Mouse (Mus musculus) midbrain, embryonic 12.5 days (tissue): ENCODE data around the gene Ccdc171. TPM values are rescaled to one million over a fixed set of nuclear protein-coding genes. Genes with fewer than 3 reads are reported as not detected.

Source experiments
- ATAC-seq: fragments of 200-750 bp; cut with Nextera tagmentation; 2 replicates; pipeline ENCODE4 v1.8.0; 2017; ENCODE audit warnings: low read depth, moderate TSS enrichment, moderate library complexity; ENCODE audit not compliant: low FRiP score
- H3K27ac ChIP-seq: fragments of 300-500 bp; sonication (generic); replicated peaks from 2 replicates; pipeline ENCODE4 v1.5.1; 2016; ENCODE audit warnings: mild to moderate bottlenecking
- H3K27me3 ChIP-seq: fragments of 300-500 bp; sonication (generic); 2 replicates; pipeline ENCODE4 v1.6.1; 2016; ENCODE audit warnings: mild to moderate bottlenecking
- H3K36me3 ChIP-seq: fragments of 300-500 bp; sonication (generic); 2 replicates; pipeline ENCODE4 v1.6.1; 2016
- H3K4me1 ChIP-seq: fragments of 300-500 bp; sonication (generic); 2 replicates; pipeline ENCODE4 v1.6.1; 2016
- H3K4me2 ChIP-seq: fragments of 300-500 bp; sonication (generic); replicated peaks from 2 replicates; pipeline ENCODE4 v1.6.1; 2016; ENCODE audit warnings: mild to moderate bottlenecking, moderate library complexity
- H3K4me3 ChIP-seq: fragments of 300-500 bp; sonication (generic); 2 replicates; pipeline ENCODE4 v1.5.1; 2016; ENCODE audit warnings: mild to moderate bottlenecking
- H3K9ac ChIP-seq: fragments of 300-500 bp; sonication (generic); replicated peaks from 2 replicates; pipeline ENCODE4 v1.6.1; 2016; ENCODE audit warnings: mild to moderate bottlenecking, moderate library complexity
- H3K9me3 ChIP-seq: fragments of 300-500 bp; sonication (generic); 2 replicates; pipeline ENCODE4 v1.6.1; 2016; ENCODE audit warnings: mild to moderate bottlenecking
- WGBS: fragments of 180-500 bp; shearing (Covaris S2); methylation state at CpG from one replicate; pipeline ENCODE4 v1.1.7; 2016; 5-methylcytosine and 5-hydroxymethylcytosine counted together
- polyA plus RNA-seq: library from polyadenylated mRNA; unstranded; fragments of >200 nt; fragmentation: Nextera tagmentation; extraction: Ambion mirVana; gene quantifications from 2 replicates; pipeline ENCODE4 v1.2.1, GENCODE M21; 2016

Ccdc171 gene
- polyA plus RNA-seq, 1 experiment from 2014 or later: 6.3 TPM

DNA sequence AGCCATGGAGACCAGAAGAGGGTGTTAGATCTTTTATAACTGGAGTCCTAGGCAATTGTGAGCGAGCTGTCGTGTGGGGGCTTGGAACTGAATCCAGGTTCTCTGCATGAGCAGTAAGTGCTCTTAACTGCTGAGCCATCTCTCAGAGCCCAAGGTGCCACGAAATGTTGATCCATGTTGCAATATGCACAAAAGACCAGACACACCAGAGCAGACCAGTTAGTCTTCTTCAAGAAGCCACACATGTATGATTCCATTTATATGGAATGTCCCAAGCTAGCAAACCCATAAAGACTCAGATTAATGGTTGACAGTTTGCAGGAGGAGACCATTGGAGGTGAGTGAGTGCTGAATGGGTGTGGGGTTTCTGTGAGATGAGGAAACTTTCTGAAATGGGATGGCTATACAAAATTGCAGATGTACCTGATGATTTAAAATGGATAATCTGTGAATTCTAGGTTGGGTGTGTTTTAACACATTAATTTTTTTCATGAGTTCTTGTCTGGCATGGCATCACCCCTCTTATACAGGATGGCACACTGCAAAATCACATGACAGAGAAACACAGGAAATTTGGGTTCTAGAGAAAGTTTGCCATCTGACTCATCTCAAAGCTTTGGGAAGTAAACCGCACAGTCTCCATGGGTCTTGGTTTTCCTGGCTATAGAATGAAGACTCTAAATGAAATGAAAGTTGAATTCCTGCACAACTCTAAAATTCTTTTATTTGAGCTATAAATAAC lies 304.5 kb downstream of the Ccdc171 start:
- H3K36me3 ChIP-seq: no peaks in the 10 kb centered on the region
- ATAC-seq: no peak
- H3K4me3 ChIP-seq: no peak overlapping the region
- H3K4me1 ChIP-seq: no peaks in the 10 kb centered on the region
- no peak overlapping the region for H3K4me2 ChIP-seq
- H3K27ac ChIP-seq: no peak overlapping the region
- H3K9me3 ChIP-seq: no peaks in the 10 kb centered on the region
- H3K9ac ChIP-seq: no peak overlapping the region
- no peaks in the 10 kb centered on the region for H3K27me3 ChIP-seq
- WGBS: 88% methylated on average over 4 of the region's 4 CpGs

DNA sequence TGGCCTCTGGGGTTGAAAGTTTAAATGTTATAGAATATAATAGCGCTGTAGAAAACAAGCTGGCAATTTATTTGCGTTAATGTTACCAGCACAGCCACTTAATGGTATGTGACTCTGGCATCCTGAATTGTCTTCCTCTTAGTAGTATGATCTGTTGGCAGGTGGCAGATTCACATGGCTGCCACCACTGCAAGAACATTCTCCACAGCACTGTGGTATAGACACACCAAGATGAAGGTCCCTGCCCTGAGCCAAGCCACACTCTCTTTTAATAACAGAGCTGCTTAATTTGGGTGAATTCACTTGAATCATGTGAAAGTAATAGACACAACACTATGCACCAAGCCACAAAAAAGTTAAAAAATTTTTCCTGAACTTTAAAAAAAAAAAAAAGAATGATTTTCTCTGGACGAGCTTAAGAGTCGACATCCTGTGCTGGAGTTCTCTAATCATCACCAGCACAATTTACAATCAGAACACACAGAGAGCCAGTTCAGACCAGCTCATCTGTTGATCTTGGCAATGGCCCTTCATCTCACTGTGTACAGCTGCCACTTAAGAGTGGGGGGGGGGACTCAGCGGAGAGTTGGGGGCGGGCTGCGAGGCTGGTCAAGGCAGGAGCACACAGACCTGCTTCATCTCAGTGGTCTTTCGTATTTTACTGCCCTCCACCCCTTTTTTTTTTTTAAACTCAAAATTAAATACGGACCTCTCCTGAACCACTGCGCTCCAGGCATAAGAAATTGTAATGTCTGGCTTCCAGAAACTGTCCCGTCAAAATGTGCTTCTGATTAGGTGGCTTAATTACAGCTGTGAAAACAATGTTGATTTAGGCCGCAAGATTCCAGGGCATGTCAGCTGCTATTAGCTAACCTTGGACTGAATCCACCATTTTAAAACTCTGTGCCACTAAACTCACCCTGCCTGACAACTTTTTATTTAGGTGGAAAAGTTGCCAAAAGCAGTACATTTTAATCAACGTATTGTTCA lies 305.8 kb downstream of the Ccdc171 start:
- Histone ChIP-seq H3K4me3 (no peak overlapping the region), H3K27me3 (no peaks in the 10 kb centered on the region), H3K4me2 (no peak overlapping the region), H3K36me3 (no peaks in the 10 kb centered on the region), H3K9ac (no peak overlapping the region), H3K27ac (no peak overlapping the region), H3K9me3 (no peaks in the 10 kb centered on the region), H3K4me1 (no peaks in the 10 kb centered on the region)
- ATAC-seq: peak; percentile 58; the same call in 1 of the 2 replicates
- WGBS: 68% methylated on average over 13 of the region's 13 CpGs

DNA sequence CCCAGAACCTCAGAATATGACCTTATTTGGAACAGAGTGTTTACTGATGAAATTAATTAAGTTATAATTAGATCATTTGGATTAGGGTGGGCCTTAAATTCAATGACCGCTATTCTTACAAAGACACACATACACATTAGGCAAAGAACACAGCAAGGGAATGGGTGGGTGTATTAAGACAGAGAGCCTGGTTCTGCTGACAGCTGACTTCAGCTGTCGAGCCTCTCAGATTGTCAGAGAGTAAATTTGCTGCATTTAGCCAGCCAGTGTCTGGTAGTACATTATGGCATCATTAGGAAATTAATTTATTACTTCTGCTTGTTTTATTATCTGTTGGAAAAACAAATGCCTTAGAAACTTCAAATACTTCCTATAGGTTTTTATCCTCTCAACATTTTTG lies 313.7 kb downstream of the Ccdc171 start:
- H3K4me3 ChIP-seq: no peak overlapping the region
- no peak overlapping the region for H3K4me2 ChIP-seq
- no peak overlapping the region for H3K9ac ChIP-seq
- no peaks in the 10 kb centered on the region for H3K4me1 ChIP-seq
- no peaks in the 10 kb centered on the region for H3K36me3 ChIP-seq
- no peak for ATAC-seq
- 83% methylated on average over 2 of the region's 2 CpGs for WGBS
- H3K27ac ChIP-seq: no peak overlapping the region
- H3K9me3 ChIP-seq: no peaks in the 10 kb centered on the region
- H3K27me3 ChIP-seq: no peaks in the 10 kb centered on the region

DNA sequence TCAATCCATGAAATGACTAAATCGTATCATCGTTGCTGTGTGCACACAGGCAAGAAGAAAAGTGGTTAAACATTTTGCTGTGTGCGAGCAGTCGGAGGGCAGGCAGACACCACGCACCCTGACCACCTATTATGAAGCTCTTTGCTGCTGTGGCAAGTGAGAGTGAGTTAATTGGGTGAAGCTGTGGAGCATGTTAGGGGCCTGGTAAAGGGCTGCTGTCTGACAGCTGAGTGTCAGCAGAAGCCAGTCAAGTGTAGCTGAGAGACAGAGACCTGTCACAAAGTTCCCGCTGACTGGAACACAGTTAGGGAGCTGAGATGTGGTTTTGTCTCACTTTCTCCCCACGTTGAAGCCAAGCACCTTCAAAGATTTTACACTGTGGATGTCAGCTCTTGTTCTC lies 321.0 kb downstream of the Ccdc171 start:
- no peak for ATAC-seq
- no peak overlapping the region for H3K4me2 ChIP-seq
- H3K9ac ChIP-seq: no peak overlapping the region
- 55% methylated on average over 7 of the region's 7 CpGs for WGBS
- H3K36me3 ChIP-seq: no peaks in the 10 kb centered on the region
- H3K27me3 ChIP-seq: no peaks in the 10 kb centered on the region
- H3K4me1 ChIP-seq: 0 out of 2 replicates have a peak, but pooled peaks cover 4% of the 10 kb centered on the region
- no peak overlapping the region for H3K4me3 ChIP-seq
- H3K9me3 ChIP-seq: no peaks in the 10 kb centered on the region
- H3K27ac ChIP-seq: no peak overlapping the region

DNA sequence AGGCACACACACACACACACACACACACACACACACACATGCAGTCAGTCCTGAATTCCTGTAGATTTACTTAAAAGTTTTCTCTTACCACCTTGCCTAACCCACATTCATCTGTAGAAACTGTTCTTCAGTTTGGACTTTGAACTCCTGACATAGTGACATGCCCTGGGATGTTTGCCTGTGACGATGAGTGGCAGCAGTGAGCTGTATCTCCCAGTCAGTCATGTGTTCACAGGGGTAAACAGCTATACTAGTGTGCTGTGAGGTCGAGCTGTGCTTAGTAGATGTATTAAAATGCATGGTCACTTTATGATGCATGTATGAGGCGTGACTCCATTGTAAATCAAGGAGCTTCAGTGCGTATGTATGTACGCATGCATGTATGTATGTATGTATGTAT lies 328.5 kb downstream of the Ccdc171 start:
- H3K36me3 ChIP-seq: no peaks in the 10 kb centered on the region
- no peaks in the 10 kb centered on the region for H3K4me1 ChIP-seq
- no peak overlapping the region for H3K4me2 ChIP-seq
- no peaks in the 10 kb centered on the region for H3K27me3 ChIP-seq
- no peak for ATAC-seq
- no peak overlapping the region for H3K27ac ChIP-seq
- H3K9me3 ChIP-seq: no peaks in the 10 kb centered on the region
- no peak overlapping the region for H3K9ac ChIP-seq
- H3K4me3 ChIP-seq: no peak overlapping the region
- WGBS: 87% methylated on average over 5 of the region's 5 CpGs

DNA sequence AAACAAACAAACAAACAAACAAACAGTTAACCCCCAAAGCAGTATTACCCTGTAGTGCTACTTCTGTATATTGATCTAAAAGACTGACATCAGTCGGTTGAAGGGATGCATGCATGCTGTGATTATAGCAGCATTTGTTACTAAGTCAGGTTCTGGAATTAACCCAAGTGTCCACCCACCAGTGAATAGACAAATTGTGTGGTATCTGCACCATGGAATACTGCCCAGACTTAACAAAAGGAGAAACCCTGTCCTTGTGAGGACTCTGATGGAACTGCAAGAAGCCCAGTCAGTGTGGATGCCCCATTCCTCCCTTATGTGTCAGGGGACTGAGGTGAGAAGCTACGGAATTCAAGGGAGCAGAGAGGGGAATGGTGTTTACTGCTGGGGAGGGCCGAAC lies 336.4 kb downstream of the Ccdc171 start:
- Histone ChIP-seq H3K27ac (no peak overlapping the region), H3K4me3 (no peak overlapping the region), H3K4me1 (no peaks in the 10 kb centered on the region), H3K9me3 (no peaks in the 10 kb centered on the region), H3K27me3 (no peaks in the 10 kb centered on the region), H3K4me2 (no peak overlapping the region), H3K9ac (no peak overlapping the region), H3K36me3 (no peaks in the 10 kb centered on the region)
- no peak for ATAC-seq
- 78% methylated on average over 3 of the region's 3 CpGs for WGBS

DNA sequence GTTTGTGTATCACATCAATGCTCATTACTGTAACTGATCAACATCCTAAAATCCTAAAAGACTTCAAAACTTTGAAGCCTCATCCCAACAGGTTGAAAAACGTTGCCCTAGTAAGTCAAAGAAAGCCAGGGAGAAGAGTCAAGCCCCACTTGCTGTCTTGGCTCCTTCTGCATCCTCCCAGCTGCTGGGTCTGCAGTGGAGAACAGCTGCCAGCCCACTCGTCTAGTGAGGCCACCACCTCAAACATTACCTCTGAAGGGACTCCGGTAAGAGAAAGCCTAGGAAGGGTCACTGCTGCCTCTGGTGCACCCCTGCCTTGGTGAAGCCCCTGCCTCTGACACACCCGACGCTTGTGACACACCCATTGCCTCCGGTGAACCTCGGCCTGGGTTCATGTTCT lies 336.9 kb downstream of the Ccdc171 start:
- Histone ChIP-seq H3K4me2 (no peak overlapping the region), H3K9ac (no peak overlapping the region), H3K27ac (no peak overlapping the region), H3K4me1 (no peaks in the 10 kb centered on the region), H3K36me3 (no peaks in the 10 kb centered on the region), H3K4me3 (no peak overlapping the region), H3K9me3 (no peaks in the 10 kb centered on the region), H3K27me3 (no peaks in the 10 kb centered on the region)
- no peak for ATAC-seq
- WGBS: 79% methylated on average over 7 of the region's 7 CpGs

DNA sequence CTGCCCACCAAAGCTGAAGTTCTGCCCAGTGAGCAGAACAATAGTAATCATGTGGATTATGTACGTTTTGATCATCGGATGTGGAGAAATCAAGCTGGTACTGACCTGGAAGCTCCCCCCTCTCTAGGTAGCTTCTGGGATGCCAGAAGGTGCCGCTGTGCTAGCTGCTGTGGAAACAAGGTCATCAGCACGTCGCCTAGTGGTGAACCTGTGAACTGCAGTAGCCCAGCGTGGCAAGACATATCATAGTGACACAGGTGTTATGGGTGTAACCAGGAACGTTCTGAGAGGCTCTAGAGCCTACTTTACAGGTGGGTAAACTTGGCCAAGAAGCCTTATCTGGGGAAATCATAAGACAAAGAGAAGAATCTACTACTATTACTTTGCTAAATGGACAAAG lies 351.3 kb downstream of the Ccdc171 start:
- no peak overlapping the region for H3K4me3 ChIP-seq
- no peak overlapping the region for H3K4me2 ChIP-seq
- H3K27ac ChIP-seq: no peak overlapping the region
- no peaks in the 10 kb centered on the region for H3K9me3 ChIP-seq
- no peaks in the 10 kb centered on the region for H3K27me3 ChIP-seq
- peaks cover 6% of the 10 kb centered on the region for H3K4me1 ChIP-seq
- 58% methylated on average over 7 of the region's 7 CpGs for WGBS
- no peak for ATAC-seq
- no peaks in the 10 kb centered on the region for H3K36me3 ChIP-seq
- H3K9ac ChIP-seq: no peak overlapping the region

DNA sequence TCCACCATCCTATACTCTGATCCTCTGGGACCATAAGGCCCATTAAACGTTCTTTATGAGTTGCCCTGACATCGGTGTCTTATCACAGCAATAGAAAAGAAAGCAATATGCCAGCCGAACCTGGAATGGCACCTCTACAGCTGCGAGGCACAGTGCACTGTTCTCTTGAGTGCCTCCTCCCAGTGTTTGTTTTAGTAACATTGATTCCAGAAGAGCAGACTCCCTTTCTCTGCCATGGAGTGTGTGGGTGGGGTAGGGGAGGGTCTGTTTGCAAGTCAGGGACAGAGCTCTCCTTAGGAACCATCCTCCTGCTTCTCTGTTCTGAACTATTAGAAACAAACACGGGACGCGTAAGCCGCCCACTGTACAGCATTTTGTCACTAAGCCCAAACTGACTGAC lies 352.9 kb downstream of the Ccdc171 start:
- no peak overlapping the region for H3K9ac ChIP-seq
- WGBS: 76% methylated on average over 8 of the region's 8 CpGs
- H3K4me3 ChIP-seq: no peak overlapping the region
- peaks cover 6% of the 10 kb centered on the region for H3K4me1 ChIP-seq
- no peak overlapping the region for H3K4me2 ChIP-seq
- no peaks in the 10 kb centered on the region for H3K36me3 ChIP-seq
- ATAC-seq: no peak
- H3K27ac ChIP-seq: no peak overlapping the region
- H3K27me3 ChIP-seq: no peaks in the 10 kb centered on the region
- H3K9me3 ChIP-seq: no peaks in the 10 kb centered on the region

DNA sequence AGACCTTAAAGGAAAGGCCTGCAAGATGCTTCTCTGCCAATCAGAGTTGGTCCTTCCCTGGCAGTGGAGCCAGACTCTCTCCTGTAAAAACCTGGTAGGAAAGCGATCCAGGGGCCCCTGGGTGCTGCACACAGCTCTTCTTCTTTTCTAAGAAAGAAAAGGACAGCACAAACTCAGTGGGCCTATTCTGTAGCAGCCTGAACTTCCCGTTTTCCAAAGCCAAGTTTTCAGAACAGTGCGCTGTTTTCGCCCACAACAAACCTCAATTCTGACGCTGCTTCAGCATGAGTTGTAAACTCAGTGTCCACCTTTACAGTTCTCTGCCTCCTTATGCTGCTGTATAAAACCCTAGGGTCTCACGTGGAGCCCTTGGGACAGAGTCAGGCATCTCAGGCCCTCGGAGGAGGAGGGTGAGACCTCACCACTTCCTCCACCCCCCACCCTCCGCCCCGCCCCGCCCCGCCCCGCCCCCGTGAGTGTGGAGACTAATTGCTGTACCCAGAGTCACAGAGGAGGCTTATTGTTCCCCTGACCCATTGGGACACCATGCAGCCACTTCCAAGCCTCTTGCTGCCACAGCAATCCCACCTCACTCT lies 363.2 kb downstream of the Ccdc171 start:
- no peak for ATAC-seq
- WGBS: 62% methylated on average over 12 of the region's 13 CpGs

DNA sequence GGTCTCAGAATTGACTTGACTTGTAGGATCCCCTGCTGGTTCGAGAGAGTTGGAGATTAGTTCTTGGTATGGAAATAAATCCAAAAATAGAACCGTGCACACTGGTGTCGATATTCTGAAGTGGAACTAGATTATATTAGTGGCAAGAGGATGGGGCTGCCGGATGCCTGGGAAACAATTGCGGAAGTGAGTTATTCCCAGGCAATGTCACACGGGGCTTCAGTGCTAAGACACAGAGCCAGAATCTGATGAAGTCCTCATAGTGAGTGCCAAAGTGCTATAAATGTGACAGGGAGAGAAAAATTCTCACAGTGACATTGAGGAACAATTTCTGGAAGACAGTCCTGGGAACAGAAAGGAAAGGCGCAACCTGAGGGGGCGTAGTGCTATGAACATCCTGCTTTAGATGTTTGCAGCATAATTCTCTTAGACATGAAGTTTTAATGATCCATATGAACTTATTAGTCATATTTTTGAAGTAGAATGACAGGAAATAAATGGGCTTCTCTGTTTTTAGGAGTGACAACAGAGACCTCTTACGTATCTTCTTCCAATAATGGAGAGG lies 376.8 kb downstream of the Ccdc171 start:
- no peaks in the 10 kb centered on the region for H3K9me3 ChIP-seq
- no peaks in the 10 kb centered on the region for H3K36me3 ChIP-seq
- no peak overlapping the region for H3K27ac ChIP-seq
- 87% methylated on average over 9 of the region's 9 CpGs for WGBS
- H3K27me3 ChIP-seq: no peaks in the 10 kb centered on the region
- H3K4me2 ChIP-seq: no peak overlapping the region
- H3K4me3 ChIP-seq: no peak overlapping the region
- no peak overlapping the region for H3K9ac ChIP-seq
- no peaks in the 10 kb centered on the region for H3K4me1 ChIP-seq
- no peak for ATAC-seq

More for the DNA sequence above, 363.2 kb downstream of the Ccdc171 start:
- Histone ChIP-seq H3K9me3 (no peaks in the 10 kb centered on the region), H3K36me3 (no peaks in the 10 kb centered on the region), H3K9ac (no peak overlapping the region), H3K27me3 (no peaks in the 10 kb centered on the region), H3K4me2 (no peak overlapping the region), H3K4me1 (no peaks in the 10 kb centered on the region), H3K27ac (no peak overlapping the region), H3K4me3 (no peak overlapping the region)
